Mouse (Mus musculus): ENCODE measurements at regions not wholly inside any gene's neighbourhood (a gene's known extent, or its start where the extent isn't known, plus 50 kb on each side); places are given as distances from the start of the nearest gene placed in this dataset.

- 57% methylated on average over 3 of the region's 3 CpGs for WGBS (ENCODE audit: insufficient replicate concordance)
Observed at GRCm38 (mm10) chr13:83872143-83872819, 349.8 kb upstream of the Tmem161b start.

DNA sequence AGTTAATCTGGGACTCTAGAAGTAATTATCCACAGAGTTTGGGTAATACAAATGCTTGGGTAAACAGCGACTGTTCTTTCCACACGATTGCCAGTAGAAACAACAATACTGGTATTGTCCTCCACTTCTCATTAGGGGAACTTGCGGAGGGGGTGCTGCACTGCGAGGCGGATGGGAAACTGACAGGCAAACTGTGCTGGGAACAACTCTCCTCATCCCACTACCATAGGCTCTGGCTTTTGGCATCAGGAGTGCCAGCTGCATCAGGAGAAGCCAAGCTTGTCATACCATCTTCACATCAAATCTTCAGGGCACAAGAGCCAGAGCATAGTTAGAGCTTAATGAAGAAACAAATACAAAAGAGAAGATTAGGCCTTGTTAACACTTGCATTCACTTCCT lies 349.2 kb upstream of the Tmem161b start:
- H3K27me3 ChIP-seq (ENCODE audit: control insufficient read depth, insufficient read depth, low read length) = no peaks in the 10 kb centered on the region
- 41% methylated on average over 5 of the region's 5 CpGs for WGBS (ENCODE audit: insufficient replicate concordance)
- H3K4me3 ChIP-seq (ENCODE audit: insufficient read depth in 1 of 2, low read depth in 2 of 2, low read length in 2 of 2) = no peak overlapping the region
- H3K27ac ChIP-seq = no peak overlapping the region
- no peaks in the 10 kb centered on the region for H3K4me1 ChIP-seq (replicated peaks; ENCODE audit: control insufficient read depth in 2 of 2, insufficient read depth in 2 of 2, low read length in 1 of 2)
- H3K36me3 ChIP-seq (replicated peaks; ENCODE audit: control insufficient read depth, insufficient read depth, low read depth) = no peaks in the 10 kb centered on the region
- no peak overlapping the region for H3K9ac ChIP-seq (replicated peaks)
- TF ChIP-seq EP300 (IDR thresholded peaks at IDR 0.05; ENCODE audit: low read depth) = no peak
- no peak for TF ChIP-seq CTCF (IDR thresholded peaks at IDR 0.05; ENCODE audit: low read depth)
- no peak for DNase-seq (ENCODE audit: low read depth in 3 of 3, low spot score in 3 of 3)
- H3K4me2 ChIP-seq (ENCODE audit: low read depth) = no peak overlapping the region
- no peaks in the 10 kb centered on the region for H3K9me3 ChIP-seq (ENCODE audit: control insufficient read depth, low read length)
- no peak for ATAC-seq (ENCODE audit: insufficient read depth)

More at GRCm38 (mm10) chr13:83872143-83872819, 349.8 kb upstream of the Tmem161b start:
- TF ChIP-seq CTCF (IDR thresholded peaks at IDR 0.05; ENCODE audit: low read depth) = no peak
- TF ChIP-seq EP300 (IDR thresholded peaks at IDR 0.05; ENCODE audit: low read depth) = no peak
- no peak overlapping the region for H3K4me3 ChIP-seq (ENCODE audit: insufficient read depth in 1 of 2, low read depth in 2 of 2, low read length in 2 of 2)
- ATAC-seq (ENCODE audit: insufficient read depth) (no peak), DNase-seq (ENCODE audit: low read depth in 3 of 3, low spot score in 3 of 3) (no peak)
- H3K4me2 ChIP-seq (ENCODE audit: low read depth) = no peak overlapping the region
- no peaks in the 10 kb centered on the region for H3K36me3 ChIP-seq (replicated peaks; ENCODE audit: control insufficient read depth, insufficient read depth, low read depth)
- no peaks in the 10 kb centered on the region for H3K9me3 ChIP-seq (ENCODE audit: control insufficient read depth, low read length)
- no peaks in the 10 kb centered on the region for H3K27me3 ChIP-seq (ENCODE audit: control insufficient read depth, insufficient read depth, low read length)
- H3K27ac ChIP-seq = no peak overlapping the region
- H3K9ac ChIP-seq (replicated peaks) = no peak overlapping the region
- H3K4me1 ChIP-seq (replicated peaks; ENCODE audit: control insufficient read depth in 2 of 2, insufficient read depth in 2 of 2, low read length in 1 of 2) = no peaks in the 10 kb centered on the region

DNA sequence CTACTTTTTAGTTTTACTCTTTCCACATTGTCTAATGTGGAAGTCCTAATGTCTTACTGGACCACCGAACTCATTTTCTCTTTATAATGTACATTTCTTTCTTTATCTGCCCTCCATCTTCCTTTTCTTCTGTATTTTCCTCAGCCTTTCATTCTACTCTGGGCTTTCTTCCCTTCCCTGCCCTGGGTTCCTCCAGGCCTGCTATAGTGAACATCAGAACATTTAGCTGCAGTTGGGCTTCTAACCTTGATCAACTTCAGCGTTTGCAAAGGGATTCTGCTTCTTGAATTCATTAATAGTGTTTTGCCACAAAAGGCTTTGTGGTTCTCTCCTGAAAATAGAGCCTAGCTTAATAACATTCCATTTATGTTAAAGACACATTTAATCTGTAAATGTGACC lies 342.5 kb upstream of the Tmem161b start:
- no peaks in the 10 kb centered on the region for H3K27me3 ChIP-seq (ENCODE audit: control insufficient read depth, insufficient read depth, low read length)
- H3K27ac ChIP-seq = no peak overlapping the region
- H3K36me3 ChIP-seq (replicated peaks; ENCODE audit: control insufficient read depth, insufficient read depth, low read depth) = no peaks in the 10 kb centered on the region
- 54% methylated on average over 2 of the region's 2 CpGs for WGBS (ENCODE audit: insufficient replicate concordance)
- no peak for TF ChIP-seq CTCF (IDR thresholded peaks at IDR 0.05; ENCODE audit: low read depth)
- no peak for TF ChIP-seq EP300 (IDR thresholded peaks at IDR 0.05; ENCODE audit: low read depth)
- no peak for DNase-seq (ENCODE audit: low read depth in 3 of 3, low spot score in 3 of 3)
- ATAC-seq (ENCODE audit: insufficient read depth) = no peak
- H3K4me1 ChIP-seq (replicated peaks; ENCODE audit: control insufficient read depth in 2 of 2, insufficient read depth in 2 of 2, low read length in 1 of 2) = no peaks in the 10 kb centered on the region
- H3K4me2 ChIP-seq (ENCODE audit: low read depth) = no peak overlapping the region
- no peak overlapping the region for H3K9ac ChIP-seq (replicated peaks)
- H3K9me3 ChIP-seq (ENCODE audit: control insufficient read depth, low read length) = no peaks in the 10 kb centered on the region
- no peak overlapping the region for H3K4me3 ChIP-seq (ENCODE audit: insufficient read depth in 1 of 2, low read depth in 2 of 2, low read length in 2 of 2)

DNA sequence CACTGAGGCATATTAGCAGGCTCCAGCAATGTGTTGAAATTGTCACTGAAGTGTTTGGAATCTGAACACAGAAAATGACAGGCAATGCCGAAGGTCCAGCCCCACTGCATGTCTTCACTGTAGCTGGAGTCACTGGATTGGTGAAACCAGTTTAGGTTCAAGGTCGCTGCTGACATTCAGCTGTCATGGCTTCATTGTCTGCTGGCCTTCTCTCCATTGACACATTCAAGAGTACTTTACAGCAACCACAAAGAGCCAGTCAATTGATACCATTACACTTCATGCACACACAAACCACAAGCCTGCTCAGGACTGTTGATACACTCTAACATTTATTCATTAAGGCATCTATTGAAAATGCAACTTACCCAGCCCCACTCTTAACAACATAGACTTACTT lies 341.8 kb upstream of the Tmem161b start:
- Histone ChIP-seq H3K9me3 (ENCODE audit: control insufficient read depth, low read length) (no peaks in the 10 kb centered on the region), H3K36me3 (replicated peaks; ENCODE audit: control insufficient read depth, insufficient read depth, low read depth) (no peaks in the 10 kb centered on the region), H3K27ac (no peak overlapping the region), H3K27me3 (ENCODE audit: control insufficient read depth, insufficient read depth, low read length) (no peaks in the 10 kb centered on the region), H3K4me2 (ENCODE audit: low read depth) (no peak overlapping the region), H3K9ac (replicated peaks) (no peak overlapping the region), H3K4me1 (replicated peaks; ENCODE audit: control insufficient read depth in 2 of 2, insufficient read depth in 2 of 2, low read length in 1 of 2) (no peaks in the 10 kb centered on the region), H3K4me3 (ENCODE audit: insufficient read depth in 1 of 2, low read depth in 2 of 2, low read length in 2 of 2) (no peak overlapping the region)
- no peak for TF ChIP-seq CTCF (IDR thresholded peaks at IDR 0.05; ENCODE audit: low read depth)
- TF ChIP-seq EP300 (IDR thresholded peaks at IDR 0.05; ENCODE audit: low read depth) = no peak
- DNase-seq (ENCODE audit: low read depth in 3 of 3, low spot score in 3 of 3) (no peak), ATAC-seq (ENCODE audit: insufficient read depth) (no peak)
- 48% methylated on average over 2 of the region's 2 CpGs for WGBS (ENCODE audit: insufficient replicate concordance)

GRCm38 (mm10) chr13:83880772-83881171 lies 341.3 kb upstream of the Tmem161b start:
- no peak overlapping the region for H3K4me3 ChIP-seq (ENCODE audit: insufficient read depth in 1 of 2, low read depth in 2 of 2, low read length in 2 of 2)
- H3K27ac ChIP-seq = no peak overlapping the region
- no peak overlapping the region for H3K9ac ChIP-seq (replicated peaks)
- ATAC-seq (ENCODE audit: insufficient read depth) (no peak), DNase-seq (ENCODE audit: low read depth in 3 of 3, low spot score in 3 of 3) (no peak)
- no peaks in the 10 kb centered on the region for H3K9me3 ChIP-seq (ENCODE audit: control insufficient read depth, low read length)
- TF ChIP-seq CTCF (IDR thresholded peaks at IDR 0.05; ENCODE audit: low read depth) (no peak), EP300 (IDR thresholded peaks at IDR 0.05; ENCODE audit: low read depth) (no peak)
- 65% methylated on average over 2 of the region's 2 CpGs for WGBS (ENCODE audit: insufficient replicate concordance)
- H3K36me3 ChIP-seq (replicated peaks; ENCODE audit: control insufficient read depth, insufficient read depth, low read depth) = no peaks in the 10 kb centered on the region
- no peaks in the 10 kb centered on the region for H3K4me1 ChIP-seq (replicated peaks; ENCODE audit: control insufficient read depth in 2 of 2, insufficient read depth in 2 of 2, low read length in 1 of 2)
- no peaks in the 10 kb centered on the region for H3K27me3 ChIP-seq (ENCODE audit: control insufficient read depth, insufficient read depth, low read length)
- no peak overlapping the region for H3K4me2 ChIP-seq (ENCODE audit: low read depth)

Measured in liver, embryonic 14.5 days (tissue).